Mouse (Mus musculus): Measurements from ENCODE around the gene Magi2.

Magi2 gene

GRCm38 (mm10) chr5:19932102-19932501 lies 705.3 kb downstream of the Magi2 start:
- DNase-seq (ENCODE audit: extremely low spot score): no peak

GRCm38 (mm10) chr5:19933190-19933589 lies 706.4 kb downstream of the Magi2 start:
- no peak for DNase-seq (ENCODE audit: extremely low spot score)

DNA sequence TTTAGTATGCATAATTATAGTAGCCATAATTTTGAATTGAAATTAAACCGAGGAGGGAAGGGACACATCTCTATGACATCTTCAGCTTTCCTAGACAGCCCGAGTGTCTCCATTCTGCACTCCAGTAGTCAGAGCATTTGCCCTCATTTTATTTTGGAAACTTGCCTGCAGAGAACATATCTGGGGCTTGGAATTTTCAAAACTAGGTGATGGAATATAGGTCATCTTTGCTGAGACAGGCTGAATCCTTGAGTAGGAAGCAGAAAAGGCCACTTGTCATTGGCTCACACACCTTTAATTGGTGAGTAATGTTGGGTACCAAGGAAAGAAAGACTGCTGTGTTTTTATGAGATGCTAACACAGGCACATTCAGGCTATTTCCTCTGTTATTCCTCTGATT lies 724.3 kb downstream of the Magi2 start:
- DNase-seq (ENCODE audit: extremely low spot score): no peak

- no peak for DNase-seq (ENCODE audit: extremely low spot score)
These were observed 737.3 kb downstream of the Magi2 start for GRCm38 (mm10) chr5:19964113-19964512.

- no peak for DNase-seq (ENCODE audit: extremely low spot score)
These were observed 745.9 kb downstream of the Magi2 start for GRCm38 (mm10) chr5:19972736-19973135.

DNA sequence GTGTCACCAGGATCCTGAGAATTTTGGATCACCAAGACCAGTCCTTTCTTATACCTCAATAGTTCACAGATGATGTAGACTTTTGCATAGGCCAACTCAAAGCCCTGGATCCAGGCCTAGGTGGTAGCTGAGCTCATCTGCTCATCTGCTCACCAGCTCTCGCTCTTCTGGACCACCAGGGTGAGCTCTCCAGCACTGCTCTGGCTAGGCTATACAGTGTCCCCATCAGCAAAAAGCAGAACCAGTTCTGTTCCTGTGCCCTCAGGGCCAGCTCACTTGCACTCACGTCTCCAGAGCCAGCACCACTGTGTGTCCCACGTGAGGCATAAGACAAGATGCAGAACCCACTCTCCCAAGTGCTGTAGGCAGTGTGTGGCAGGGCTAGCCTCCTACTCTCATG lies 747.0 kb downstream of the Magi2 start:
- DNase-seq (ENCODE audit: extremely low spot score): no peak

DNA sequence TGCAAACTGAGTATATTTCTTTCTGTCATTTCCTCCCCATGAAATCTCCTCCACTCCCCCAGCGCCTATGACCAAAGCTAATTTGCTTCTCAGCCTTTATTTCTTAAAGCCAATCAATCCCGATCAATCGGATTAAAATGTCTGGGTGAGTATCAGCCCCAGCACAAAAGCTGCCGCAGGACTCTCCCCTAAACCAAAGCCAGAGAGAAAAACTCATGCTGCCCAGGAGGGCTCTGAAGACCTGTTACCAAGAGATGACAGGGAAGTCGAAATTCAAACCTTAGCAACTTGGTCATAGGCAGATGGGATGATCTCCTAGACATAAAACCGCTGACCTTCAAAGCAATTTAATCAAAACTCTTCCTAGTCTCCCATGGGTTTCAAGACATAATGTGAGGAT lies 754.7 kb downstream of the Magi2 start:
- no peak for DNase-seq (ENCODE audit: extremely low spot score)

- no peak for DNase-seq (ENCODE audit: extremely low spot score)
These were observed 755.2 kb downstream of the Magi2 start for GRCm38 (mm10) chr5:19982031-19982430.

DNA sequence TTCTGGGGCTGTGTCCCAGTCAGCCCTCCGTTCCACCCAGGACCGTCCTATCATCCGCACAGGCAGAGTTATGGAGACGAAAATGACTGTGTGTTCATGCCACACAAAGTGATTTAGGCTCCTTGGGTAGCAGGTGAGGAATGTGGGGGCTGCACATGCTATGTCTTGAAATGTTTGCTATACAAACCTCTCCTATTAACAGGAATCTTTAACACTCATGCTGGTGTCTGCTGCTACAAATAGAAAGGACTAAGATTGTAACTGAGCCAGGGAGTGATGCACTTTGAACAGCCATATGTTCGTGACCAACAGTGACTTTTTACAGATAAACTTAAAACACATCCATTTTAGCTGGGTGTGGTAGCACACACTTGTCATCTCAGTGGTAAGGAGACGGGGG lies 772.6 kb downstream of the Magi2 start:
- no peak for DNase-seq (ENCODE audit: extremely low spot score)

DNA sequence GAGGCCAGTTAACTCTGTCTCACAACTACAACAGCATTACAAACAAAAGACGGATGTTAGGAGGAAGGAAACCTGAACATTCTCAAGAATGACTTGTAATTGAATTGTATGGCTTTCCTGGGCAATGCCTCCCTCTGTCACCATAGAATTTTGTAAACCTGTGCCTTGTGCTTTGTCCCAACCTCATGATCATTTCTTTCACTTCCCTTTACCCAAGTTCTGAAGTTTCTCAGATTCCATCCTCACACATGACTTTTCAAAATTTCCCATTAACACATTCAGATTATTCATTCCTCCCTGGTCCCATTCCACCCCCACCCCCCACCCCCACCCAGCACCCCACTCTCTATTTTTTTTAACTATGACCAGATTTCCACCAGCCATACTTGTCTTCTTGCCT lies 773.1 kb downstream of the Magi2 start:
- DNase-seq (ENCODE audit: extremely low spot score): no peak

DNA sequence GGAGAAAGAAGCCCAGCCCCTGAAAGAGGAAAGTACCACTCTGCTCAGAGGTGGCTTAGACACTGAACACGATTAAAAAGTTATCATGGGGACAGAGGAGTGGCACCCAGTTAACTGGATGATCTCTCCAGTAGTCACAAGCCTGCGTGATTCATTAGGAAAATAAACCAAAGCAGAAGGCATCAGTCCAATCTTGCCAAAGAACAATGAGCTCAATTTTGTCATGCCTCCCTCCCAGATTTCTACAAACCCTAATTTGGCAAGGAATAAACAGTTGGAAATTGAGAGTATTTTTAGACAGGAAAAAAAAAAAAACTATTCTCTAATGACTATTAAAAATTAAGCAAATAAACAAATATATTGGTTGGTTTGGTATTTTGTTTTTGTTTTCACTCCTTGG lies 779.8 kb downstream of the Magi2 start:
- no peak for DNase-seq (ENCODE audit: extremely low spot score)

DNA sequence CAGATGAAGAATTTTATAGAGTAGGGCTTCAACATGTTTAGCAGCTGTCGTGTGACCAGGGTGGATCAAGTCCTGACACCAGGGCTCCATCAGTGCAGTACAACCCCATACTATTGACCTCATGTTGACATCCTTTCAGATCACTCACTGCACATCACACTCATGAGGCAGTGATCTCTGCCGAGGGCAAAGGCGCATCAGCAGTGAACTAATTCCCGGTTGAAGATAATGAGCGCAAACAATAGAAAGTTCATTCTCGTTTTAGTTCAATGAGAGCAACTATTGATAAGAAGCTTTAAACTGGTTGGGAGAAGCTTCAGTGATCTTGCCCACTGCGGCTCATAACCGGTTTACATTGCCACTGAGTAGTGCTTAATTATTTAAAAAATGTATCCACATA lies 780.4 kb downstream of the Magi2 start:
- DNase-seq (ENCODE audit: extremely low spot score): no peak

GRCm38 (mm10) chr5:20010210-20010609 lies 783.4 kb downstream of the Magi2 start:
- no peak for DNase-seq (ENCODE audit: extremely low spot score)

DNA sequence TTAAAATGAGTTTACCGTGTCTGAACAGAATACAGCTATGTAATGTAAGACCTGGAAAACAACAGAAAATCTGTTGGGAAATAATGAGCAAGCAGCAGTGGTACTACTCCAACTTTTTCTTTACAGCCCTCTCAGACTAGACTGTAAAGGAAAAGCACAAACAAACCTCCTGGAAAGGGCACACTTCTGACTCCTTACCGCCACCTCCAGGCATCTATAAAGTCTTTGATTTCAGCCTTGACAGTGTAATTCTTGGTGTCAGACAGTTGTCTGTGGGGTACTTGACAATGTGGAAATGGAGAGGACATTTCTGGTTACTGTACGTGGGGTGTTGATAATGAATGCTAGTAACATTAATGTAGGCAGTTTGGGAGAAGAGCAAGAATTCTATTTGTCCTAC lies 791.2 kb downstream of the Magi2 start:
- DNase-seq (ENCODE audit: extremely low spot score): no peak

DNA sequence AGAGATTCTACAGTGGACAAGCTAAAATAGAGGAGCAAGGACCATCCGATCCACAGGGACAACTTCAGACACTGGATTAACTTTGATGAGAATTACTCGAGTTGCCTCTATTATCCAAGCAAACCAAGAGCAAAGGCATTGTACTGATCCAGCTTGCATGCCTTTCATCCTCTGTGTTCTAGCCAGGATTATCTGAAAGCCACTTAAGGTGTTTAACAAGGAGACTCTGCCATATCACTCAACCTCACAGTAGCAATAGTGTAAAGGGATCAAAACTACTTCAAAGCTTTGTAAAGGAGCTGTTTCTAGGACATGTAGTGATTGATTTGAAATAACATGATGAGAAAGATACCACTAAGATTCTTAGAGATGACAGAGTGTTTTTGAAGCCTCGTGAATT lies 819.8 kb downstream of the Magi2 start:
- no peak for DNase-seq (ENCODE audit: extremely low spot score)

DNA sequence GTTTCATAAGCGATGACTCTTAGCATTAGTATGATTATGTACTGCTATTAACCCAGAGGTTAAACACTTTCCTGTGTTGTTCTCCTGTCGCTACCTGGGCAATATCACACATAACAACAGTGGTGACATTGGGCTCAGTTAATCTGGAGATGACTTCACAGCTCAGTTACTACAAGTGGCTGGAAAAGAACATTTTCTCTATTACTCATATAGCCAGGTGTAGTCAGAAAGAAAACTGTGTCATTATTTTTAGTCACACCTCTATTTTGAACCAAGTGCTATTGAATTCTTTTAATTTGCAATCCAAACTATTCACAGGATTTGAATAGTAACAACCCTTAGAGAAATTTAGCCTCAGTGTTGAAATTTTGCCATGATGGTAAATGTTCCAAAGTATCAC lies 821.5 kb downstream of the Magi2 start:
- no peak for DNase-seq (ENCODE audit: extremely low spot score)

GRCm38 (mm10) chr5:20050284-20050683 lies 823.4 kb downstream of the Magi2 start:
- no peak for DNase-seq (ENCODE audit: extremely low spot score)

DNA sequence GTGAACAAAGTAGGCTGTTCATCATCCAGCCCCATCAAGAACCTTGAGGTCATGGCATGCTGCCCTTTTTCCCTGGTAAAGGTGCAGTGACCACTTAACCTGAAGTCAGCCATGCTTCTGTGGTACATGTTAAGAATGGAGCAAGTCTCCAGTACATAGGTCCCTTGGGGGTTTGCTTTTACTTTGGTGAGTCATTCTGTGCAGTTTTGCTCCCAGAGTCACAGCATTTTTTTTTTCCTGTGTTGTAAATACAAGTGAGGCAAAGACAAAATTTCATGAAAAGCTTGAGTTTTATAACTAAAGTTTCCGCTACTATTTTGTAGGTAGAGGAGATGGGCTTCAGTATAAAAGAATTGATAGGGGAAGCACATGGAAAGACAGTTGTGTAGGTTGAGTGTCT lies 828.2 kb downstream of the Magi2 start:
- no peak for DNase-seq (ENCODE audit: extremely low spot score)

DNA sequence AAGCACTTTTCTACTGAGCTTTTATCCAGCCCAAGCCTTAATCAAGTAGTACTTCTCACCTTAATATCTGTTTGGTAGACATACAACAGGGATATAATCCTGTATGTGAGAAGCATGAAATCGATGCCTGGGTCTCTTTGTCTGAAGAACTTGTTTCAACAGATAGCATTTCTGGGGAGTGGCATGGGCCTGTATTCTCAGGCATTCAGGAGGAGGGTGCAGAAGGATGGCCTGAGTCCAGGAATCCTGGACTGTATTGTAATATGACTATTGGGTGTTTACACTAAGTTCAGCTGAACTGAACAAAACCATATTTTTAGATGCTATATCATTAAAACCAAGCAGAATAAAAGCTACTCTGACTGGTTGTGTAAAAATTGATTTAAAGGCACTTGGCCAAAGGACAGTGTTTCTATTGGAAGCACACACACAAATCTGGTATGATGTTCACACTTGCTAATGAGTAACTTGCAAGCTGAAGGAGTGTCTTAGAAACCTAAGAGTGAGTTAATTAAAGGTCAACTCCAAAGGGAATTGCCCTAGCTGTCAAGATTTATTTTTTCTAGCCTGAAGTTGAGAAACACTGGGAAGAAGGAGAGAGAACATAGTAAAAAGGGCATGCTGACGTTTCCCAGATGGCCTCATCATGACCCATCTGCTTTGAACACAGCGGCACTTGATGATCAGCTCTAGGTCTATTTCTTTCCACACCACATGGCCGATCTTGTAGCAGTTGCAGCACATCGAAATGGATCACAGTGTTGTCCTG lies 829.4 kb downstream of the Magi2 start:
- peak; percentile 19 for DNase-seq (ENCODE audit: extremely low spot score)

DNA sequence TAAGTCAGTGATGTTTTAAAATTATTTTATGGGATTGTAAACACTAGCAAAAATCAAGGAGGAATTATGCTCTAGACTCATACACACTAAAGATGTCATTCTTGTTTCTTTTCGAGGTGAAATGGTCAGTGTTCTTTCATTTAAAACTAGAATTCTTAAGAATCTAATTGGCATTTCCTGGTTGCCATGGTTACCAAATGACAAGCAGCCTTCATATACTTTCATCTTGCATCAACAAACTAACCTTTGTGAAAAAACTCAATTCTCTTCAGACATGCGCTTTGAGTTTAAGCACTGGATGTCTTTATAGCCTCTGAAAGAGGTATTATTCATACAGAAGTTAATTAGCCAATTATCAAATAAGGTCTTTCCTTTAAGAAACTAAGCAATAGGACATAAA lies 830.0 kb downstream of the Magi2 start:
- DNase-seq (ENCODE audit: extremely low spot score): no peak

- no peak for DNase-seq (ENCODE audit: extremely low spot score)
These were observed 835.2 kb downstream of the Magi2 start for GRCm38 (mm10) chr5:20062011-20062410.

DNA sequence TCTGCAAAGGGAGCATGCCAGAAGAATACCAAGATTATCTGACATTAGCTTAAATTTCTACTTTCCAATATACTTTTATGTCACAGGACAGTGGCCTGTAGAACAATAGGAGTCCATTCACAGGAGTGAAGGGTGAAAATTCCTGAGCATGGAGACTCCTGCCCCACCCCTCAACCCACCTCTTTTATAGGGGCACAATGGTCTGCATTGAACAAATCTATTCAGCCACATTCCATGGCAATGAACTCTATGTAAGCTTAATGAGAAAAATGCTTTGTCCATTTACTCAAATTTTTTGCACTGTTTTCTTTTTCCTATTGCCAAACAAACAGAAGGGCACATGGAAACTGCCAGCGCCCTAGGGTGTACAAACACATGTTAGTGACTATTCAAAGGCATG lies 838.2 kb downstream of the Magi2 start:
- no peak for DNase-seq (ENCODE audit: extremely low spot score)

DNA sequence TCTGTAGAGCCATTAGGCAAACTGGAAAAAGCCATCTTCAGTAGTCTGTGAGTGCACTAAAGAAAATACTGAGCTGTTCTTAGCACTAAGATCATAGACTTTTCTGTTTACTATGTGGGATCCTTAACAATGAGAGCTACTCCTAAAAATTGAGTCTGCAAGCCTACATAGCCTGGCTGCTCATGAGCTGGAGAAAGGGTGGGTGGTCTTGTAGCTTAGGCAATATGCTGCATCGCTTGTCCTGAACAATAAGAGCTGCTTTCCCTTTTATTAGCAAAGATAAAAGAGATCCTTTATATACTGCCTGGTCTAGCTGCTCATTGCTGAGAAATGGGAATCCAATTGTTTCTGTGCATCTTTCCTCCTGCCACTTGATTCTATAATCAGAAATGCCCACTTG lies 841.7 kb downstream of the Magi2 start:
- peak; percentile 19 for DNase-seq (ENCODE audit: extremely low spot score)

- no peak for DNase-seq (ENCODE audit: extremely low spot score)
These were observed 842.2 kb downstream of the Magi2 start for GRCm38 (mm10) chr5:20068921-20069486.

Measured in embryo, embryonic 9.5 days (tissue).